Comparison of ENCODE assay signal across 8 mouse cellular contexts in the genomic region with DNA sequence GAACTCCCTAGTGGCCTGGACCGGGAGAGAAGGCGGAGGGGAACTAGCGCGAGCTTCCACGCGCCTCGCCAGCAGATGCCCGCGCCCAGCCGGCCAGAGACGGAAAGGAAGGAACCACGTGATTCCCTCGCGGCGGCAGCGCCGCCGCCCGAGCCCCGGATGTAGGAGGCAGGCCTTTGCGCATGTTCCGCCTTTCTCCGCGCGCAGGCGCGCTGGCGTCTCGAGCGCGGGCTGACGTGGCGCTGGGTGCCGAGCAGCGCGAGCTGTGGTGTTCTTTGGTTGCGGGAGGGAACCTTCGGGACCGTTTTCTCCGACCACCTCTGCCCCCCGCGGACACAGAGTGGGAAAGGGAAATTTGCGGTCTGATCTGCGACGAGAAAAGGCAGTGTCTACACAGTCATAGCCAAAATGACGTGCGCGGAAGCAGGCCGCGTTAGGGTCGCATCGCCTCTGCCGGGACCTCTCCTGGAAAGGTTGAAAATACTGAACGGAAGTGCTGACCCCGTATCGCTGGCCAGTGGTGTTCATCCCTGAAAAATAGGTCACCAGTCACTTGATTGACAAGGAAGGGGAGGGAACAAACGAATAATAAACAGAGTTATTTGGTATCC. TPM values are rescaled to one million over a fixed set of nuclear protein-coding genes. Genes with fewer than 3 reads are reported as not detected.
DNase-seq lines count a peak whose midpoint lies in the region; ATAC-seq and TF ChIP-seq lines count a peak whose summit lies in the region.

A gene (minus strand): TSS at position 108 of the 611 bp plus-strand sequence.

- in situ Hi-C loops in ES-E14 (cut with MboI; ENCODE audit: low sequenced_read_pairs in 2 of 2, unreplicated experiment in 2 of 2), result no loop called here

- TF ChIP-seq CTCF in layer of hippocampus, adult 2 months (conservative IDR thresholded peaks at IDR 0.05), result peak; percentile 43
- TF ChIP-seq CTCF in lung, embryonic 14.5 days (IDR thresholded peaks at IDR 0.05; ENCODE audit: low read depth), result no peak
- no peak for TF ChIP-seq CTCF in olfactory bulb, adult 2 months (IDR thresholded peaks at IDR 0.05; ENCODE audit: insufficient read depth, low read depth, low read length)
- TF ChIP-seq CTCF in thymus, adult 2 months (IDR thresholded peaks at IDR 0.05; ENCODE audit: borderline replicate concordance, control insufficient read depth, extremely low read depth, insufficient read depth, low read length, poor library complexity), result 0 out of 2 replicates have a peak, but pooled peaks have one; percentile 19

- H3K27ac ChIP-seq in ES-E14 (ENCODE audit: insufficient read depth, low read depth, low read length, poor library complexity, severe bottlenecking), result peak within 1 kb of the TSS; percentile 92
- H3K27ac ChIP-seq in forebrain, embryonic 16.5 days (ENCODE audit: low read length), result peak within 1 kb of the TSS; percentile 97
- peak within 1 kb of the TSS; percentile 98 for H3K27ac ChIP-seq in layer of hippocampus, adult 2 months
- H3K27ac ChIP-seq in lung, embryonic 14.5 days (ENCODE audit: low read depth), result peak within 1 kb of the TSS; percentile 99
- peak within 1 kb of the TSS; percentile 92 for H3K27ac ChIP-seq in olfactory bulb, adult 2 months (ENCODE audit: insufficient read depth, low read depth, low read length)
- H3K27ac ChIP-seq in thymus, adult 2 months (ENCODE audit: control insufficient read depth, insufficient read depth, low read length), result peak within 1 kb of the TSS; percentile 56

- H3K27me3 ChIP-seq in forebrain, embryonic 16.5 days (replicated peaks; ENCODE audit: control insufficient read depth, insufficient read depth, low read length), result no peaks in the 10 kb centered on the region
- H3K27me3 ChIP-seq in lung, embryonic 14.5 days (ENCODE audit: insufficient read depth, low read length), result no peaks in the 10 kb centered on the region
- no peaks in the 10 kb centered on the region for H3K27me3 ChIP-seq in thymus, adult 2 months (ENCODE audit: control insufficient read depth, insufficient read depth, low read length)

- H3K4me2 ChIP-seq in forebrain, embryonic 16.5 days (ENCODE audit: low read length), result peak within 1 kb of the TSS; percentile 78
- H3K4me2 ChIP-seq in lung, embryonic 14.5 days, result peak within 1 kb of the TSS; percentile 89

- H3K9ac ChIP-seq in ES-E14 (ENCODE audit: insufficient read depth, low read depth, low read length, poor library complexity, severe bottlenecking), result peak within 1 kb of the TSS; percentile 99
- H3K9ac ChIP-seq in forebrain, embryonic 16.5 days (replicated peaks; ENCODE audit: low read depth, low read length), result peak within 1 kb of the TSS; percentile 99
- peak within 1 kb of the TSS; percentile 96 for H3K9ac ChIP-seq in lung, embryonic 14.5 days

- H3K36me3 ChIP-seq in ES-E14 (ENCODE audit: control insufficient read depth, insufficient read depth, low read length, poor library complexity, severe bottlenecking), result peaks cover 4% of the 10 kb centered on the region; the same call in 1 of the 2 replicates
- H3K36me3 ChIP-seq in forebrain, embryonic 16.5 days (ENCODE audit: control insufficient read depth, insufficient read depth), result no peaks in the 10 kb centered on the region
- H3K36me3 ChIP-seq in lung, embryonic 14.5 days (ENCODE audit: insufficient read depth), result no peaks in the 10 kb centered on the region
- H3K36me3 ChIP-seq in thymus, adult 2 months (ENCODE audit: control insufficient read depth, insufficient read depth, low read length), result no peaks in the 10 kb centered on the region

- peak; percentile 99 for TF ChIP-seq POLR2A in olfactory bulb, adult 2 months (IDR thresholded peaks at IDR 0.05; ENCODE audit: insufficient read depth, low read depth, low read length)
- TF ChIP-seq POLR2A in thymus, adult 2 months (IDR thresholded peaks at IDR 0.05; ENCODE audit: control insufficient read depth, extremely low read depth, insufficient read depth, low read length, poor library complexity), result peak; percentile 98

- intact Hi-C loops in heart, postnatal 36 days (cut with DNase I), result loop anchor here (2.0 kb wide), 1 partner anchor 20 kb away; a partner anchor contains a TSS

- peak; percentile 97 for ATAC-seq in forebrain, embryonic 16.5 days
- ATAC-seq in lung, embryonic 14.5 days (ENCODE audit: insufficient read depth), result peak; percentile 97

- WGBS in forebrain, embryonic 16.5 days, result under 1% methylated on average over 57 of the region's 57 CpGs
- under 1% methylated on average over 57 of the region's 57 CpGs for WGBS in lung, embryonic 14.5 days
- under 1% methylated on average over 57 of the region's 57 CpGs for WGBS in olfactory bulb, adult 2 months
- WGBS in thymus, adult 2 months, result under 1% methylated on average over 57 of the region's 57 CpGs

- H3K4me3 ChIP-seq in ES-E14 (ENCODE audit: insufficient read depth in 1 of 2, low read depth in 1 of 2, low read length in 2 of 2, poor library complexity in 1 of 2, severe bottlenecking in 1 of 2), result peak within 1 kb of the TSS; percentile 88 to 96
- H3K4me3 ChIP-seq in forebrain, embryonic 16.5 days (replicated peaks; ENCODE audit: low read length), result peak within 1 kb of the TSS; percentile 99
- H3K4me3 ChIP-seq in layer of hippocampus, adult 2 months, result peak within 1 kb of the TSS; percentile 98
- peak within 1 kb of the TSS; percentile 96 for H3K4me3 ChIP-seq in lung, embryonic 14.5 days (ENCODE audit: low read depth, low read length)
- peak within 1 kb of the TSS; percentile 80 for H3K4me3 ChIP-seq in olfactory bulb, adult 2 months (ENCODE audit: insufficient read depth, low read depth, low read length)
- H3K4me3 ChIP-seq in thymus, adult 2 months (ENCODE audit: control insufficient read depth, insufficient read depth, low read length), result peak within 1 kb of the TSS; percentile 71

- H3K9me3 ChIP-seq in ES-E14 (ENCODE audit: control insufficient read depth, insufficient read depth, low read depth, low read length), result no peaks in the 10 kb centered on the region
- no peaks in the 10 kb centered on the region for H3K9me3 ChIP-seq in forebrain, embryonic 16.5 days (ENCODE audit: control insufficient read depth, low read length)
- no peaks in the 10 kb centered on the region for H3K9me3 ChIP-seq in lung, embryonic 14.5 days (ENCODE audit: low read depth, low read length)

- H3K4me1 ChIP-seq in ES-E14 (ENCODE audit: control insufficient read depth in 2 of 2, insufficient read depth in 2 of 2, low read length in 2 of 2, poor library complexity in 1 of 2), result peaks cover 0 to 8% of the 10 kb centered on the region in 2 experiments; a peak in 2 of 4 replicates
- H3K4me1 ChIP-seq in forebrain, embryonic 16.5 days (replicated peaks; ENCODE audit: control insufficient read depth, insufficient read depth, low read length), result peaks cover 12% of the 10 kb centered on the region
- peaks cover 5% of the 10 kb centered on the region for H3K4me1 ChIP-seq in lung, embryonic 14.5 days (ENCODE audit: insufficient read depth)
- H3K4me1 ChIP-seq in olfactory bulb, adult 2 months (ENCODE audit: control insufficient read depth, insufficient read depth, low read length), result no peaks in the 10 kb centered on the region
- H3K4me1 ChIP-seq in thymus, adult 2 months (replicated peaks; ENCODE audit: control insufficient read depth, insufficient read depth, low read length), result peaks cover 2% of the 10 kb centered on the region; the same call in 1 of the 2 replicates

- peak; percentile 80 for DNase-seq in ES-E14 (ENCODE audit: low read depth, low spot score)
- DNase-seq in cerebellum, adult 11-12 months, result peak; percentile 96
- DNase-seq in heart, postnatal 36 days, result peak; percentile 93 to 96
- DNase-seq in layer of hippocampus, adult 2 months (ENCODE audit: low spot score in 2 of 2), result peak; percentile 93 to 96
- peak; percentile 98 for DNase-seq in lung, embryonic 14.5 days
- DNase-seq in thymus, adult 2 months, result peak; percentile 91

TF ChIP-seq in ES-E14, 5 proteins besides CTCF, POLR2A, EP300 and RAD21:
- TF ChIP-seq HCFC1 (IDR thresholded peaks at IDR 0.05; ENCODE audit: borderline replicate concordance, insufficient read depth, low read length), result peak; percentile 81; the same call in 1 of the 2 replicates
- no peak for TF ChIP-seq MAFK (IDR thresholded peaks at IDR 0.05; ENCODE audit: insufficient read depth, low read depth, low read length)
- no peak for TF ChIP-seq ZNF384 (IDR thresholded peaks at IDR 0.05; ENCODE audit: low read depth, low read length)
- no peak for TF ChIP-seq ZC3H11A (IDR thresholded peaks at IDR 0.05; ENCODE audit: borderline replicate concordance, low read depth, low read length)
- no peak for TF ChIP-seq CHD2 (IDR thresholded peaks at IDR 0.05; ENCODE audit: low read depth, low read length)

RNA-seq across cellular contexts. Expression of the gene that starts here (rescaled TPM):
- 234 and 237 TPM in 2 replicates for total RNA-seq in ES-E14 (2012; rRNA removed)
- polyA plus RNA-seq in forebrain, embryonic 16.5 days (2015; fragmentation: Nextera tagmentation; extraction: Ambion mirVana), result 123 and 125 TPM in 2 replicates
- total RNA-seq in heart, postnatal 36 days (2021), result 100 to 1,000 TPM; 104 to 107 TPM
- total RNA-seq in layer of hippocampus, adult 2 months (2021), result 100 to 1,000 TPM; 105 to 106 TPM
- 178 and 185 TPM in 2 replicates for polyA plus RNA-seq in lung, embryonic 14.5 days (2014; fragmentation: Nextera tagmentation; extraction: Ambion mirVana)
- 89.3 and 118 TPM in 2 replicates for polyA plus RNA-seq in olfactory bulb, adult 2 months (2012; ENCODE audit: insufficient read depth, insufficient read length, low replicate concordance, missing spikeins)
- 43.3 and 45.1 TPM in 2 replicates for polyA plus RNA-seq in thymus, adult 2 months (2012; rRNA removed)

Comparison
In these comparisons a context has a peak if more than half of its experiments do, and no peak if none do; other contexts are left out.
1. Peak in every context shown above with its lines: DNase-seq, ATAC-seq, H3K4me3 ChIP-seq and H3K27ac ChIP-seq.
2. CTCF ChIP-seq: peak in layer of hippocampus, adult 2 months (single experiment) and thymus, adult 2 months (single experiment); none in lung, embryonic 14.5 days (single experiment) and olfactory bulb, adult 2 months (single experiment).